Mouse (Mus musculus): ENCODE results near the gene Zhx3.

DNA sequence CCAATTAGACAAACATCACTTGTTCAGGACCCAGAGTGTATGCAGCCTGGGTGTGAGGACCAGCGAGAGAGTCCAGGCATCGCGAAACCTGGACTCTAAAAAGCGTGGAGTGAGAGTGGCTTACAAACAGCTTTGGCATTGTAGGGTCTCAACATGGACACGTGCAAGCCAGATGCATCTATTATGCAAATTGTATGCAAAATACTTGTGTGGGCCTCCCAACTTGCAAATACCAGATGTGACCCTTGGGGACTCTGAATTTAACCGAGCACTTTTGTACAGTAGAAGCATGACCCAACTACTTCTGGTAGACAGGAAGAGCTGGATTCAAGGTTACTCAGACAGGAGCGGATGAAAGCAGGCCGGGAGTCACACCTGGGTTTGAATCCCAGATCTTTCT lies 43.9 kb upstream of the Zhx3 start:
- TF ChIP-seq CTCF (IDR thresholded peaks at IDR 0.05; ENCODE audit: borderline replicate concordance, insufficient read depth, low read depth, low read length) = no peak
- TF ChIP-seq POLR2A (IDR thresholded peaks at IDR 0.05; ENCODE audit: borderline replicate concordance, insufficient read depth, low read length) = no peak
